Mouse (Mus musculus) ES-E14 (cell line): ENCODE results near the gene Bcar3.

Experiments used
- CHD2 ChIP-seq: IDR thresholded peaks from 2 replicates; pipeline ENCODE4 v1.6.1; 2014; ENCODE audit warnings: mild to moderate bottlenecking, low read depth, low read length, inconsistent platforms
- HCFC1 ChIP-seq: IDR thresholded peaks from 2 replicates; pipeline ENCODE4 v1.6.1; 2012; ENCODE audit warnings: low read length, inconsistent platforms, borderline replicate concordance; ENCODE audit not compliant: insufficient read depth
- MAFK ChIP-seq: IDR thresholded peaks from 2 replicates; pipeline ENCODE4 v1.6.1; 2014; ENCODE audit warnings: mild to moderate bottlenecking, low read depth, low read length, inconsistent platforms; ENCODE audit not compliant: insufficient read depth
- ZC3H11A ChIP-seq: IDR thresholded peaks from 2 replicates; pipeline ENCODE4 v1.6.1; 2012; ENCODE audit warnings: low read depth, mild to moderate bottlenecking, inconsistent platforms, low read length, borderline replicate concordance
- ZNF384 ChIP-seq: IDR thresholded peaks from 2 replicates; pipeline ENCODE4 v1.6.1; 2012; ENCODE audit warnings: low read depth, low read length, inconsistent platforms

DNA sequence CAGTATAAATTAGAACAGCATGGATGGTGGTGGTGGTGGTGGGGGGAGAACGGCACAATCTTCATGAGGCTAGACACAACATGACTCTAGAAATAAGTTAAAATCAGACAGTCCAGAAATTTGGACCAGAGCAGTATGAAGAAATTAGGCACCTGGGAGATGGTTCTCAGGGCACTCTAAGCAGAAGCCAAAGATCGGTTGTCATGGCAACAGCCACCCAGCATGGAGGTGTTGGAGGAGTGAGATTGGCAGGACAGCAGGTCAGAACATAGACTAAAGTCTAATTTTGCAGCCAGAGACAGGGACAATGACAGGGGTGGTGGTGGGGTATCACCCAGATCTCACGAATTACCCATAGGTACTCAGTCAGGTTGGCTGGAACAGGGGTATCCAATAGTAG lies 182.7 kb downstream of the Bcar3 start:
- no peak for TF ChIP-seq ZC3H11A
- TF ChIP-seq HCFC1 = no peak
- TF ChIP-seq ZNF384 = no peak
- TF ChIP-seq CHD2 = no peak
- TF ChIP-seq MAFK = no peak
